In genomic region chr3:84615050-84615855, GRCm38 (mm10) we compare ENCODE assay signal across 8 mouse cellular contexts. TPM values are rescaled to one million over a fixed set of nuclear protein-coding genes. Genes with fewer than 3 reads are reported as not detected.
DNase-seq lines count a peak whose midpoint lies in the region; ATAC-seq lines count a peak whose summit lies in the region.

No protein-coding gene starts in this region.

- no peaks in the 10 kb centered on the region for H3K36me3 ChIP-seq in neural tube, embryonic 14.5 days (ENCODE audit: control insufficient read depth, insufficient read depth, low read length)
- no peaks in the 10 kb centered on the region for H3K36me3 ChIP-seq in neural tube, embryonic 15.5 days
- no peaks in the 10 kb centered on the region for H3K36me3 ChIP-seq in midbrain, embryonic 16.5 days (ENCODE audit: control insufficient read depth, insufficient read depth, low read length)
- no peaks in the 10 kb centered on the region for H3K36me3 ChIP-seq in forebrain, embryonic 15.5 days

- DNase-seq in gastrocnemius, adult 18-20 months (ENCODE audit: low spot score): peak; percentile 28
- DNase-seq in gastrocnemius, postnatal 14 days: no peak
- DNase-seq in cerebellum, adult 18-20 months: peak; percentile 15 to 25
- DNase-seq in induced T-regulatory cell, adult 2 months (ENCODE audit: low read depth): peak; percentile 74

- WGBS in neural tube, embryonic 14.5 days: 24% methylated on average over 5 of the region's 5 CpGs
- 27% methylated on average over 5 of the region's 5 CpGs for WGBS in neural tube, embryonic 15.5 days
- 24% methylated on average over 5 of the region's 5 CpGs for WGBS in midbrain, embryonic 16.5 days
- WGBS in forebrain, embryonic 15.5 days: 28% methylated on average over 5 of the region's 5 CpGs

- peak; percentile 61 for ATAC-seq in neural tube, embryonic 14.5 days (ENCODE audit: low read depth)
- no peak; the same call in 1 of the 2 replicates for ATAC-seq in neural tube, embryonic 15.5 days (ENCODE audit: low FRiP score)
- ATAC-seq in midbrain, embryonic 16.5 days: peak; percentile 78
- ATAC-seq in forebrain, embryonic 15.5 days (replicated peaks): no peak

- intact Hi-C loops in gastrocnemius, postnatal 14 days (cut with DNase I; ENCODE audit: low total_unique reads): loop anchor here (10.0 kb wide), 1 partner anchor 230 kb away; no protein-coding TSS in a partner anchor

- no peak overlapping the region for H3K4me2 ChIP-seq in neural tube, embryonic 14.5 days (ENCODE audit: low read depth, low read length)
- H3K4me2 ChIP-seq in neural tube, embryonic 15.5 days: no peak overlapping the region
- no peak overlapping the region for H3K4me2 ChIP-seq in midbrain, embryonic 16.5 days (ENCODE audit: low read length)
- H3K4me2 ChIP-seq in forebrain, embryonic 15.5 days (replicated peaks): no peak overlapping the region

- H3K27me3 ChIP-seq in neural tube, embryonic 14.5 days (ENCODE audit: control insufficient read depth, insufficient read depth, low read length): no peaks in the 10 kb centered on the region
- H3K27me3 ChIP-seq in neural tube, embryonic 15.5 days (replicated peaks): no peaks in the 10 kb centered on the region
- no peaks in the 10 kb centered on the region for H3K27me3 ChIP-seq in midbrain, embryonic 16.5 days (ENCODE audit: control insufficient read depth, insufficient read depth, low read depth, low read length)
- no peaks in the 10 kb centered on the region for H3K27me3 ChIP-seq in forebrain, embryonic 15.5 days

- no peaks in the 10 kb centered on the region for H3K4me1 ChIP-seq in neural tube, embryonic 14.5 days (ENCODE audit: control insufficient read depth, insufficient read depth, low read length)
- H3K4me1 ChIP-seq in neural tube, embryonic 15.5 days: no peaks in the 10 kb centered on the region
- H3K4me1 ChIP-seq in midbrain, embryonic 16.5 days (ENCODE audit: control insufficient read depth, insufficient read depth, low read length): no peaks in the 10 kb centered on the region
- no peaks in the 10 kb centered on the region for H3K4me1 ChIP-seq in forebrain, embryonic 15.5 days

- no peak overlapping the region for H3K27ac ChIP-seq in neural tube, embryonic 14.5 days (ENCODE audit: low read depth, low read length)
- H3K27ac ChIP-seq in neural tube, embryonic 15.5 days (replicated peaks): no peak overlapping the region
- H3K27ac ChIP-seq in midbrain, embryonic 16.5 days (ENCODE audit: low read length): no peak overlapping the region
- H3K27ac ChIP-seq in forebrain, embryonic 15.5 days (replicated peaks): no peak overlapping the region

- H3K9ac ChIP-seq in neural tube, embryonic 14.5 days (replicated peaks; ENCODE audit: low read depth, low read length): no peak overlapping the region
- no peak overlapping the region for H3K9ac ChIP-seq in neural tube, embryonic 15.5 days (replicated peaks)
- no peak overlapping the region for H3K9ac ChIP-seq in midbrain, embryonic 16.5 days (ENCODE audit: low read depth, low read length)
- H3K9ac ChIP-seq in forebrain, embryonic 15.5 days (replicated peaks): no peak overlapping the region

- H3K9me3 ChIP-seq in neural tube, embryonic 14.5 days (ENCODE audit: control insufficient read depth, low read length): no peaks in the 10 kb centered on the region
- no peaks in the 10 kb centered on the region for H3K9me3 ChIP-seq in neural tube, embryonic 15.5 days (replicated peaks)
- no peaks in the 10 kb centered on the region for H3K9me3 ChIP-seq in midbrain, embryonic 16.5 days (replicated peaks; ENCODE audit: control insufficient read depth, low read length, poor library complexity, severe bottlenecking)
- H3K9me3 ChIP-seq in forebrain, embryonic 15.5 days: no peaks in the 10 kb centered on the region

- H3K4me3 ChIP-seq in neural tube, embryonic 14.5 days (ENCODE audit: low read depth, low read length): no peak overlapping the region
- H3K4me3 ChIP-seq in neural tube, embryonic 15.5 days (replicated peaks): no peak overlapping the region
- no peak overlapping the region for H3K4me3 ChIP-seq in midbrain, embryonic 16.5 days (ENCODE audit: low read depth, low read length)
- H3K4me3 ChIP-seq in forebrain, embryonic 15.5 days: no peak overlapping the region

RNA-seq across cellular contexts. Expression of gene Tigd4, which starts 21.9 kb away (rescaled TPM):
- total RNA-seq in gastrocnemius, adult 18-20 months (2021): 10 to 100 TPM in 1 of 2 experiments, 1 to 10 TPM in 1; 5.7 to 15.0 TPM
- 10 to 100 TPM; 11.1 to 14.2 TPM for total RNA-seq in gastrocnemius, postnatal 14 days (2021)
- not detected in 2 replicates for polyA plus RNA-seq in neural tube, embryonic 14.5 days (2014; fragmentation: Nextera tagmentation; extraction: Ambion mirVana)
- 0.14 and 0.22 TPM in 2 replicates for polyA plus RNA-seq in neural tube, embryonic 15.5 days (2015; fragmentation: Nextera tagmentation; extraction: Ambion mirVana)
- not detected in 2 replicates for polyA plus RNA-seq in midbrain, embryonic 16.5 days (2015; fragmentation: Nextera tagmentation; extraction: Ambion mirVana)
- polyA plus RNA-seq in forebrain, embryonic 15.5 days (2015; fragmentation: Nextera tagmentation; extraction: Ambion mirVana): 0.06 TPM in 1 of 2 replicates, not detected in the other

RNA-seq across cellular contexts. Expression of gene Arfip1, which starts 32.8 kb away (rescaled TPM):
- 10 to 100 TPM in 1 of 2 experiments, 1 to 10 TPM in 1; 9.8 to 11.6 TPM for total RNA-seq in gastrocnemius, adult 18-20 months (2021)
- total RNA-seq in gastrocnemius, postnatal 14 days (2021): 10 to 100 TPM; 14.0 to 17.4 TPM
- 22.1 and 32.7 TPM in 2 replicates for polyA plus RNA-seq in neural tube, embryonic 14.5 days (2014; fragmentation: Nextera tagmentation; extraction: Ambion mirVana)
- polyA plus RNA-seq in neural tube, embryonic 15.5 days (2015; fragmentation: Nextera tagmentation; extraction: Ambion mirVana): 21.9 and 28.3 TPM in 2 replicates
- polyA plus RNA-seq in midbrain, embryonic 16.5 days (2015; fragmentation: Nextera tagmentation; extraction: Ambion mirVana): 22.1 and 22.4 TPM in 2 replicates
- 24.2 and 24.7 TPM in 2 replicates for polyA plus RNA-seq in forebrain, embryonic 15.5 days (2015; fragmentation: Nextera tagmentation; extraction: Ambion mirVana)

RNA-seq across cellular contexts. Expression of gene Tmem154, which starts 50.7 kb away (rescaled TPM):
- under 1 TPM; 0.78 to 0.98 TPM for total RNA-seq in gastrocnemius, adult 18-20 months (2021)
- 1 to 10 TPM; 1.4 to 2.1 TPM for total RNA-seq in gastrocnemius, postnatal 14 days (2021)
- 1.2 and 1.3 TPM in 2 replicates for polyA plus RNA-seq in neural tube, embryonic 14.5 days (2014; fragmentation: Nextera tagmentation; extraction: Ambion mirVana)
- 0.97 and 2.5 TPM in 2 replicates for polyA plus RNA-seq in neural tube, embryonic 15.5 days (2015; fragmentation: Nextera tagmentation; extraction: Ambion mirVana)
- polyA plus RNA-seq in midbrain, embryonic 16.5 days (2015; fragmentation: Nextera tagmentation; extraction: Ambion mirVana): 0.87 and 1.3 TPM in 2 replicates
- 0.65 and 0.88 TPM in 2 replicates for polyA plus RNA-seq in forebrain, embryonic 15.5 days (2015; fragmentation: Nextera tagmentation; extraction: Ambion mirVana)

Comparison
In these comparisons a context has a peak if more than half of its experiments do, and no peak if none do; other contexts are left out.
1. ATAC-seq: peak in neural tube, embryonic 14.5 days (single experiment) and midbrain, embryonic 16.5 days (single experiment); none in neural tube, embryonic 15.5 days (single experiment) and forebrain, embryonic 15.5 days (single experiment).